8 mouse cellular contexts compared by ENCODE assay signal in genomic region chr4:98817184-98817911, GRCm38 (mm10). TPM values are rescaled to one million over a fixed set of nuclear protein-coding genes. Genes with fewer than 3 reads are reported as not detected.
DNase-seq lines count a peak whose midpoint lies in the region; ATAC-seq lines count a peak whose summit lies in the region.

Kank4 (minus strand) TSS chr4:98817537.

- under 1% methylated on average over 62 of the region's 72 CpGs for WGBS in heart, embryonic 11.5 days (ENCODE audit: insufficient replicate concordance)
- under 1% methylated on average over 60 of the region's 72 CpGs for WGBS in lung, embryonic 15.5 days

- H3K9me3 ChIP-seq in heart, embryonic 11.5 days (replicated peaks; ENCODE audit: control insufficient read depth, low read length): no peaks in the 10 kb centered on the region
- H3K9me3 ChIP-seq in lung, embryonic 15.5 days: no peaks in the 10 kb centered on the region

- no peak within 1 kb of the TSS for H3K27ac ChIP-seq in heart, embryonic 11.5 days (ENCODE audit: low read depth, low read length)
- peak within 1 kb of the TSS; percentile 85 for H3K27ac ChIP-seq in lung, embryonic 15.5 days

- no peaks in the 10 kb centered on the region for H3K4me1 ChIP-seq in heart, embryonic 11.5 days (ENCODE audit: control insufficient read depth, insufficient read depth, low read length)
- peaks cover 41% of the 10 kb centered on the region for H3K4me1 ChIP-seq in lung, embryonic 15.5 days

- H3K36me3 ChIP-seq in heart, embryonic 11.5 days (ENCODE audit: control insufficient read depth, insufficient read depth, low read length): no peaks in the 10 kb centered on the region
- no peaks in the 10 kb centered on the region for H3K36me3 ChIP-seq in lung, embryonic 15.5 days

- H3K4me2 ChIP-seq in heart, embryonic 11.5 days: peak within 1 kb of the TSS; percentile 98
- peak within 1 kb of the TSS; percentile 83 for H3K4me2 ChIP-seq in lung, embryonic 15.5 days

- H3K9ac ChIP-seq in heart, embryonic 11.5 days (ENCODE audit: low read depth, low read length): peak within 1 kb of the TSS; percentile 68
- peak within 1 kb of the TSS; percentile 81 for H3K9ac ChIP-seq in lung, embryonic 15.5 days

- DNase-seq in cerebellum, postnatal 25 days: peak; percentile 16 to 22
- DNase-seq in cerebellum, adult 11 months: no peak
- peak; percentile 54 for DNase-seq in embryo, embryonic 9.5 days (ENCODE audit: extremely low spot score)
- DNase-seq in kidney, adult 9 months: peak; percentile 30
- peak; percentile 51 for DNase-seq in retina, embryonic 14.5 days (ENCODE audit: low spot score)
- DNase-seq in layer of hippocampus, adult 8-10 months (ENCODE audit: low spot score in 2 of 2): no peak

- H3K27me3 ChIP-seq in heart, embryonic 11.5 days (ENCODE audit: control insufficient read depth, insufficient read depth, low read length): peaks cover 27% of the 10 kb centered on the region
- no peaks in the 10 kb centered on the region for H3K27me3 ChIP-seq in lung, embryonic 15.5 days

- peak within 1 kb of the TSS; percentile 72 for H3K4me3 ChIP-seq in heart, embryonic 11.5 days (ENCODE audit: low read depth, low read length)
- H3K4me3 ChIP-seq in lung, embryonic 15.5 days: peak within 1 kb of the TSS; percentile 85

- ATAC-seq in heart, embryonic 11.5 days (replicated peaks; ENCODE audit: insufficient number of reproducible peaks, low FRiP score, low TSS enrichment): peak; percentile 39
- peak; percentile 92 for ATAC-seq in lung, embryonic 15.5 days (ENCODE audit: borderline replicate concordance, extremely low read depth, low FRiP score, low TSS enrichment)

RNA-seq across cellular contexts. Expression of gene Kank4, which starts in this region (rescaled TPM):
- 0.72 and 1.1 TPM in 2 replicates for polyA plus RNA-seq in heart, embryonic 11.5 days (2014; fragmentation: Nextera tagmentation; extraction: Ambion mirVana)
- polyA plus RNA-seq in lung, embryonic 15.5 days (2015; fragmentation: Nextera tagmentation; extraction: Ambion mirVana): 3.7 and 3.9 TPM in 2 replicates
- 1 to 10 TPM; 2.8 to 5.7 (median 3.1) TPM for total RNA-seq in layer of hippocampus, adult 8-10 months (2022)

Comparison
In these comparisons a context has a peak if more than half of its experiments do, and no peak if none do; other contexts are left out.
1. DNase-seq: peak in cerebellum, postnatal 25 days (2 of 2), embryo, embryonic 9.5 days (single experiment), kidney, adult 9 months (single experiment) and retina, embryonic 14.5 days (single experiment); none in cerebellum, adult 11 months (single experiment) and layer of hippocampus, adult 8-10 months (0 of 2).